Mouse (Mus musculus) T-cell, adult 2 months (primary cell): ENCODE results near the gene Mob3b.

Experiments
- DNase-seq: peaks from one replicate; pipeline ENCODE4 v3.0.0; 2022; ENCODE audit warnings: low spot score

The Mob3b gene

DNA sequence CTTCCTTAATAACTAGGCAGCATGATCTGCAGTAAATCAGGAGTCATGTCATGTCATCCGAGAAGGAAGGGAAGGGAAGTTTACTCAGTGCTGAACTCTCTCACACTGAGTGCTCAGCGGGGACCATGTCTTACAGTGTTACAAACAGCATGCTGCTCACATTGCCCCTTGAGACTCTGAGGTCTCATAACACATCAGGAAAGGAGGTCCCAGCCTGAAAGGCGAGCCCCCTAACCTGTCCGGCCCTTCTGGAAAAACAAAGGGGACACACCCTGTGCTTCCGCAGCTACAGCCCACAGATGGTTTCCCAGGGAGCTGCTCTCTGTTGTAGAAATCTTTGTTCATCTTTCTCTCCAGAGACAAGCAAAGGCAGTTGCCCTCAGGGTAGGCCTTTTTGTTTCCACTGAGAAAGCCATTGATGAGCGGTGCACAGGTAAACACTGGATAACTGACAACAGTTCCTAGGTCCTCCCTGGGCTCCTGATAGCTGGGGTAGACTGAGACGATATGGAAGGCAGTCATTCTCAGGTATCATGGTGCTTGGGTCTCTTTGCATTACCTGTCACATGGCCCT, 94.1 kb downstream of the Mob3b start:
- DNase-seq = no peak

GRCm38 (mm10) chr4:35060964-35061363, 96.3 kb downstream of the Mob3b start:
- DNase-seq = no peak

DNA sequence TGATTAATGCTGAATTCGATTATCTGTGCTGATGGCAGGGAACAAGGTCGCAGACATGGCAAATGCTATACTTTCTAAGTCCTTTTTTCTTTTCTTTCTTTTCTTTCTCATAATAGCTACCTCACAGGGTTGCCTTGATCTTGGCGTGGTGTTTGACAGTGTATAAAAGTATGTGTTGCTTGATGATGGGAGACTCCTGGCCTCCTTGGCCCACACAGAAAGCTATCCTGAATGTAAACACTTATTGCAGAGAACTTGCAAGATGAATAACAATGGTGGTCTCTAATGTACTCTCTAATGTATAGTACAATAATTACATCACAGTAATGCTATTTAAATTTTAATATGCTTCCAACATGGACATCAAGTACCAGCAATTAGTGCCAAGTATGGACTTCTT, 96.9 kb downstream of the Mob3b start:
- DNase-seq = no peak

GRCm38 (mm10) chr4:35054362-35054761, 102.9 kb downstream of the Mob3b start:
- no peak for DNase-seq

GRCm38 (mm10) chr4:35052174-35052942, 104.9 kb downstream of the Mob3b start:
- DNase-seq = no peak

GRCm38 (mm10) chr4:35051152-35051551, 106.1 kb downstream of the Mob3b start:
- no peak for DNase-seq

GRCm38 (mm10) chr4:35049742-35050058, 107.6 kb downstream of the Mob3b start:
- no peak for DNase-seq

DNA sequence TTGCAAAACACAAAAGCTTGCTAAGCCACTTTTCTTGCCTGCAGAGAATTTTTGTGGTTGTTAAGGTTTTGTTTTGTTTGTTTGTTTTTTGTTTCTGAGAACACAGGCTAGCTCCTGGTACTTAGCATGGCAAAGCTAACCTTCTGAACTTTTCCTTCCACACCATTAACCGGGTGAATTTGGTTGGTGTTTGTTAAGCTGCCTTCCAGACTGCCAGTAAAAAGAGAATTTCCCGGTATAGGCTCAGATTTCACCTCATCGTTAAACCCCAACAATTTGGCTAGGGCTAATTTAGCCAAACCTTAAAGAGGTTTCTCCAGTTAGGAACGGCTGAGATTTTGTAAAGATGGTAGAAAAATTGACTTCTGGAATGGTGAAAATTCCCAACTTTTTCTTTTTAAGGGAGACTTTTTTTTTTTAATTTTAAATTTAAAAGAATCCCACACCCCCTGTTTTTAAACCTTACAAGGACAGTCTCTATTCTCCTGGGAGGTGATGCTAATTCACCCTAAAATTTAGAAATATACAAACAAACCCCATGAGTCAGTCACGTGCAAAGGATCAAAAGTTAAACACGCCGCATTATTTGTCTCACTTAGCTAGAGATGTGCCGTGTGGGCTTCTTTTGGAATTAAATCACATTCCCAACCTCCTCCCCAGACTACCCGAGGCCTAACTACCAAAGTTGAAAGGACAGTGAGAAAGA, 108.1 kb downstream of the Mob3b start:
- DNase-seq = no peak

GRCm38 (mm10) chr4:35040896-35041295, 116.4 kb downstream of the Mob3b start:
- DNase-seq = no peak

GRCm38 (mm10) chr4:35040306-35040705, 117.0 kb downstream of the Mob3b start:
- no peak for DNase-seq

- DNase-seq = no peak
Observed at GRCm38 (mm10) chr4:35037824-35038223, 119.5 kb downstream of the Mob3b start.

DNA sequence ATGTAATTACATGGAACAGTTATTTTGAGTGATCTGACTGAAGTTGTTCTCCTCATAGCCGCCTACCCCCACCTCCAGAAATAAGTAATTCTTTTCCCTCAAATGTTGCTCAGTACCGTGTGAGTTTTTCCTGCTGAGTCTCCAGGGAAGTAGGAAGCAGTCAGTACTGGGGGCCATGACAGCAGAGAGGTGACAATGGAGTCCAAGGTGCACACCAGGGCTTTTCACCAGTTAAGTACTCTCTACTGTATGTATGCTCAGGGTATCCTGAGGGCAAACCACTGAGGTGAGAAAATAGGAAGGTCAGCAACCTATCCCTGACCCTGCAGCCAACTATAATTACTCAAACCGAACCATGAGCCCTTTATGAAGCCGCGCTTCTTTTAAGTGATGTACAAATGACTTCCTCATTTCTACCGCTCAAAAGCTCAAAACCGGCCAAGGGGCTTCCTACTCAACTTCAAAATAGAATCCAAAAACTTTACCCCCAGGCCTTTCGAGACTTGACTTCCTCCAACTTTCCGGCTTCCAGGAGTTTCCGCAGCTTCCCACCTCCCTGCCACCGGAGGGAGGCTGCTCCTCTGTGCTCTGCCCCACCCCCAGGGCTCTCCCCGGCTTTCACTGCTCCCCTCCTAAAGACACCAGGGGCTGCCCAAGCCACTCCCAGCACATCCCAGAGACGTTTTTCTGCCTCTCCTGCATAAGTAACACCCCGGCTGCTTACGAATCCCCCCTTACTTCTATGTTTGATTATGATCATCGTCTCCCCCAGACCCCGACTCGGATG, 122.6 kb downstream of the Mob3b start:
- no peak for DNase-seq

DNA sequence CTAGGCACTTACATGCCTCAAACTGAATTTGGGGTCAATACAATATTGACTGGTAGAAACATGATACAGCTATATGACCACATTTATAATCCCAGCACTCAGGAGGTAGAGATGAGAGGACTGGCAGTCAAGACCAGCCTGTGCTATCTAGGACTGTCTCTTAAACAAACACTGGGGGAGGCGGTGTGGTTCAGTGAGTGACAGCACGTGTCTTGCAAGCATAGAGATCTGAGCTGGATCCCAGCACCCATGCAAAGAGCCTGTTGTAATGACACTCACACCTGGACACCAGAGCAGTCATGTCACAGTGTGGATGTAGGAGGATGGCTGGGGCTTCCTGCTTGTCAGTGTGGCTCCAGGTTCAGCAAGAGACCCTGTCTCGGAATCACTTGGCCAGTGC, 124.5 kb downstream of the Mob3b start:
- no peak for DNase-seq

- no peak for DNase-seq
Observed at GRCm38 (mm10) chr4:35031623-35032022, 125.7 kb downstream of the Mob3b start.

GRCm38 (mm10) chr4:35031141-35031540, 126.1 kb downstream of the Mob3b start:
- no peak for DNase-seq

GRCm38 (mm10) chr4:35018416-35018815, 138.9 kb downstream of the Mob3b start:
- no peak for DNase-seq

GRCm38 (mm10) chr4:35012401-35013307, 144.6 kb downstream of the Mob3b start:
- DNase-seq = no peak

- no peak for DNase-seq
Observed at GRCm38 (mm10) chr4:35006541-35007260, 150.6 kb downstream of the Mob3b start.

DNA sequence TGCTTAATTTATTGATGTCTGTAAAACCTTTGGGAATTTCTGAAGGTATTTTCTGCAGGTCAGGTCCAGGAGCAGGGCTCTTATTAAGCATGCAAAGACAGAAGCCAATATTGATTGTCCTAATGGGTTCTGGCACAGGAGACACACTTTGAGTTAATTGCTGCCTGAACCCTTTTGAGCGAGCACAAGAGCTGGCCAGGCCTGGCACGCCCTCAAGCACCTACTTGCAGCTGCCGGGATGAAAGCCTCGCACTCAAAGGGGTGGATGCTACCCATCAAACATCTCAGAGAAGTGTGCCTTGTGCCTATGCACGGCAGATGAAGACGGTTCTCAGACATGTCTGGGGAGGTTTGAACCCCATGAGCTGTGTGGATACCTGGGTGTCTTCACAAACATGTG, 151.2 kb downstream of the Mob3b start:
- DNase-seq = no peak

DNA sequence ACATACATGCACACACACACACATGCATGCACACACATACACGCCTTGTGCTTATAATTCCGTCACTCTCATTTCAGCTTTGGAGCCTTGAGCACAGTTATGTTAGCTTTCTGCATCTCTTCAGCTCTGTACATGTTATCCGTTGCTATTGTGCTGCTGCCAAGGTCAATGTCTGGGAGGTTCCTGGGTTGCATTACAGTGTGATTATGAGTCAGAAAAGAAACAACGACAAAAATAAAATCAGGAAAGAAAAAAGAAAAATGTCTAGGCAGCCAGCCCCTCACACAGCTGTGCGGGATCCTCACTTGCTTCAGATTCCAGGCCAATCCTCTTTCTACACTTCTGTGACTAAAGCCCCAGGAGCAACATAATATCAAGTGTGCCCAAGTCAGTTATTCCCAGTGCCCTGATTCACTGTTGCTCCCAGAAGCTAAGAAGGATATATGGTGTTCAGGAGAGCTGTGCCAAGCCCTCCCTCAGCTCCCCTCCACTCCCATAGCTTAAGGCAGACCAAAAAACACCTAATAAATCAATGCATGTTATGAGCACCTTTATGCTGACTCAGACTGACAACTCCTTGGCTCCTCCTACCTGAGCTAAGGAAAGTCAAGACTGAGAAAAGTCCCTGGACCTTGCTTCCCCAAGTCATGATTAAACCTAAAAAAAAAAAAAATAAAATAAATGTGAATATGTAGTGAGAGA, 152.1 kb downstream of the Mob3b start:
- no peak for DNase-seq
